Mouse (Mus musculus) effector memory CD4-positive, alpha-beta T cell, adult 5 months (primary cell): ENCODE measurements around the gene P2ry10. TPM values are rescaled to one million over a fixed set of nuclear protein-coding genes. Genes with fewer than 3 reads are reported as not detected.

Experiments used
- polyA plus RNA-seq: library from polyadenylated mRNA; unstranded; fragments of 100-300 nt; shearing (Covaris generic); gene quantifications from one replicate; pipeline ENCODE4 v1.2.1, GENCODE M21; 2017

P2ry10 gene
- polyA plus RNA-seq: 358 TPM

GRCm38 (mm10) chrX:107088177-107088576, at the start of gene P2ry10:
P2ry10 (plus strand) TSS chrX:107088492.

DNA sequence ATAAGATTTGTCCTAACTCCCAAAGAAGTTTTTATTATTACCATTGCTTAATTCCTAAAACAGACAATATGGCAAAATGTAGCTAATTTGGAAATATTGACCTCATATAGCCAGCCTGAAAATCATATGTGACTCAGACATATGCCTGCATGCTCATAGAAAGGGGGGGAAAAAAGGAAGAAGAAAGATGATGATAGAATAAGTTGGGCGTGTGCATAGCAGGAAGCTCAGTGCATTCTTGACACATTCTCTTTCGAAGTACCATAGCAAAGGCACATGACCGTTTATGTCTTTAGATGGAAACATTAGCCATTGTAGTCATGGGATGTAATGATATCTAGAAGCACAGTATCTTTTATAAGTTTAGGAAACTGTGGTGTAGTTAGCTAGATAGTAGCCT, 60.4 kb downstream of the P2ry10 start, which contains the start of gene P2ry10b:
Gene P2ry10b, plus strand, starts transcription at position 247 of the 400 bp plus-strand sequence.

Other genes with a start within 250 kb of the P2ry10 start
- gene Rtl3, start 247.8 kb upstream of the P2ry10 start, polyA plus RNA-seq: not detected
- gene Lpar4, start 167.9 kb upstream of the P2ry10 start, polyA plus RNA-seq: not detected
- gene P2ry10b, start 60.4 kb downstream of the P2ry10 start, polyA plus RNA-seq: 6.1 TPM
- 63.2 TPM for gene Gpr174, start 167.4 kb downstream of the P2ry10 start, polyA plus RNA-seq